Mouse (Mus musculus): ENCODE results near the gene Foxp1. TPM values are rescaled to one million over a fixed set of nuclear protein-coding genes. Genes with fewer than 3 reads are reported as not detected.

Gene Foxp1
- polyA plus RNA-seq, 1 experiment, result 73.4 TPM

DNA sequence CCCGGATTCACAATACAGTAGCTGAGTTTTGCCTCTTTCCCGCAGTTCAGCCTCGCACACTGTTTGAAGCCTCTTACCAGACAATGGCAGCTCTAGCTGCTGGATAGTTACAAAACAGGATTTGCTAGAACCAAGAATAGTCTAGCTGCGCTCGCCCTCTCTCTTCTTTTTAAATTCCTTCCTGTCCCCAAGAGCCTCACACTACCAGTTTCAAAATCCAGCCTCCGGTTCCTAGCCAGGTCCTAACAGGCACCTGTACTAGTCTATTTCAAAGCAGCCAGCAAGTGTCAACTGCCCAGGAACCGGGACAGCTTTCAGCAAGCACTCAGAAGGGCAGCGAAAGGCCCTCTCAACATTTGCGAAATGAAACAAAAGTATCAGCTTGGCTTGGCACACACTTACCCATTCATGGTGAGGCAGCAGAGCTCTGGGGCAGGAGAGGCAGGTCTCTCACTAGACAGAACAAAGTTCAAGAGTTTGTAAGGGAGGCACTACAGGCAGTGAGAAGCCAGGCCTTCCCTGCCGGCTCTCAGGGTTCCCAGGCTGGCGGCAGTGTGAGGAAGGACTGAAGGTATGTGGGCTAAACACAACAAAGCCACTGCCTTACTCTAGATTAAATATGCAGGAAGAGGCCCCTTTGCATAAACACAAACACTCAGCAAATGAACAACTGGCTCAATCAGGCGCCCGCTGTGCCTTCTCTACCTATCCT, 256.4 kb downstream of the Foxp1 start:
- Histone ChIP-seq H3K4me1 (ENCODE audit: control insufficient read depth, insufficient read depth, low read length) (peaks cover 12% of the 10 kb centered on the region), H3K4me3 (ENCODE audit: insufficient read depth, low read length) (no peak overlapping the region), H3K27ac (ENCODE audit: insufficient read depth, low read depth, low read length) (no peak overlapping the region)
- TF ChIP-seq CTCF (IDR thresholded peaks at IDR 0.05; ENCODE audit: low read depth, low read length) (no peak), POLR2A (IDR thresholded peaks at IDR 0.05; ENCODE audit: borderline replicate concordance, low read depth, low read length) (no peak)

DNA sequence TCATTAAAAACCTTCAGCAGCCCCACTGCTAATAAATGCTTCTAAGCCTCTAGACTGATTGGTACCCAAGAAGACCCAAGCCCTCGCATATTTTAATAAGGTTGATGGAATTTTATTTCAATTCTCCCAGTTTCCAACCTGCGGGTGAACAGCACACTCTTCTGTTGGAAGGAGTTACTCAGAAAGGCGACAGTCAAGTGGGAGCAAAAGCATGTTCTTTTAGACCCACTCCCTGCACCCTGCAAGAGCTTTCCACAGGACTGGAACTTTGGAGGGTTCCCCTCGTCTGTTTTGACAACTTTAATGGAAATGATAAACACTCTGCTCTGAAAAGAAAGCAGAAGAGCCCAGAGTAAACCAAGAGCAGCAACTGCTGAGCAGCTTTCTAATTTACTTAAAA, 257.3 kb downstream of the Foxp1 start:
- Histone ChIP-seq H3K4me1 (ENCODE audit: control insufficient read depth, insufficient read depth, low read length) (peaks cover 14% of the 10 kb centered on the region), H3K4me3 (ENCODE audit: insufficient read depth, low read length) (no peak overlapping the region), H3K27ac (ENCODE audit: insufficient read depth, low read depth, low read length) (no peak overlapping the region)
- no peak for TF ChIP-seq POLR2A (IDR thresholded peaks at IDR 0.05; ENCODE audit: borderline replicate concordance, low read depth, low read length)
- TF ChIP-seq CTCF (IDR thresholded peaks at IDR 0.05; ENCODE audit: low read depth, low read length), result no peak

DNA sequence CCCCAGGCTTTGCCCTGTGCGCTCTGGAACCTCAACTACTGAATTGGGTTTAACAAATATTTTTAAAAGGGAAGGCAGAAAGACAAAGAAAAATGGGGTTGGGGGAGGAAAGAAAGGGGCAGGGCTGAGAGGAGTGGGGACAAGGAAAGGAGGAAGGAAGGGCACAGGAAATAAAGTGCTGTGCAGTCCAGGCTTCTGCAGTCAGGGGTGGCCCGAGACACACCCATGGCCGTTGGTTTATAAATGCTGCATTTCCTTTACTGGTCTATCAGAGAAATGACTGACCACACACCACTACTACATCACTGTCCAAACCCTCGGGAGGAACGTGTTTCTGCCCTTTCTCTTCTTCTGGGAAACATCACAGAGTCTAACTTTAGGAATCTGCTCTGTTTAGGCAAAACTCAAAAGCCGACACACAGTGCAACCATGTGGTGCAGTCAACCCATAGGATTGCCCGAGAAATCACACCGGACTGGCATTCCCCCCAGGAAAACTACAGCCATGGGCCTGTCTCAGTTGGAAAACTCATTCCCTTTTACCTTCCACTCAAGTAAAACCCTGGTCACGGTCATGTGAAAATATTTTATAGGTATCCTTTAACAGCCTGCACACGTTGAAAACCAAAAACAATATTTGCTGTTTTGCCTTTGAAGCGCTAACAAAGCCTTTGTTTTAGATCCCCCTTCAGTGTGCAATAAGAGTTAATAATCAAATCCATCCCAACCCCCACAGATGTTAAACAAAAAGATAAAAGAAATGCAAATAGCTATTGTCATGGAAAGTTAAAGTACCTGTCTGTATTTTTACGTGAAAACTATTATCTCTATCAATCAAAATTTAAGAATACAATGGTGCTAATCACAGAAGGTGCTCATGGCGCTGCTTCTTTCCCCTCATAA, 258.1 kb downstream of the Foxp1 start:
- no peak overlapping the region for H3K4me3 ChIP-seq (ENCODE audit: insufficient read depth, low read length)
- H3K4me1 ChIP-seq (ENCODE audit: control insufficient read depth, insufficient read depth, low read length), result peaks cover 14% of the 10 kb centered on the region
- no peak for TF ChIP-seq POLR2A (IDR thresholded peaks at IDR 0.05; ENCODE audit: borderline replicate concordance, low read depth, low read length)
- TF ChIP-seq CTCF (IDR thresholded peaks at IDR 0.05; ENCODE audit: low read depth, low read length), result no peak
- no peak overlapping the region for H3K27ac ChIP-seq (ENCODE audit: insufficient read depth, low read depth, low read length)

DNA sequence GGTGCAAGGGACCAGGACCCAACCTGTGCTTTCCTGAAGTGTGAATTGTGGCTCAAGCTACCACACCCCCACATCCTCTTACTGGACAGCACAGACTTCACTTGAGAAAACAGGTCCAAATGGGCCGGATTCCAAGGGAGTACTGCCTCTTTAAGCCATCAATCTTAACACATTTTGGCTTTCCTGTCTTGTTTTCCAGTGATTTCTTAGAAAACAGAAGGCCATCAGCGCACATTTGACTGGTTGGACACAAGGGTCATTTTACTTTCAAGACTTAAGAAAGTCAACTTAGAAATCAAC, 258.7 kb downstream of the Foxp1 start:
- no peak overlapping the region for H3K4me3 ChIP-seq (ENCODE audit: insufficient read depth, low read length)
- H3K27ac ChIP-seq (ENCODE audit: insufficient read depth, low read depth, low read length), result no peak overlapping the region
- TF ChIP-seq POLR2A (IDR thresholded peaks at IDR 0.05; ENCODE audit: borderline replicate concordance, low read depth, low read length) (no peak), CTCF (IDR thresholded peaks at IDR 0.05; ENCODE audit: low read depth, low read length) (no peak)
- H3K4me1 ChIP-seq (ENCODE audit: control insufficient read depth, insufficient read depth, low read length), result peaks cover 14% of the 10 kb centered on the region

DNA sequence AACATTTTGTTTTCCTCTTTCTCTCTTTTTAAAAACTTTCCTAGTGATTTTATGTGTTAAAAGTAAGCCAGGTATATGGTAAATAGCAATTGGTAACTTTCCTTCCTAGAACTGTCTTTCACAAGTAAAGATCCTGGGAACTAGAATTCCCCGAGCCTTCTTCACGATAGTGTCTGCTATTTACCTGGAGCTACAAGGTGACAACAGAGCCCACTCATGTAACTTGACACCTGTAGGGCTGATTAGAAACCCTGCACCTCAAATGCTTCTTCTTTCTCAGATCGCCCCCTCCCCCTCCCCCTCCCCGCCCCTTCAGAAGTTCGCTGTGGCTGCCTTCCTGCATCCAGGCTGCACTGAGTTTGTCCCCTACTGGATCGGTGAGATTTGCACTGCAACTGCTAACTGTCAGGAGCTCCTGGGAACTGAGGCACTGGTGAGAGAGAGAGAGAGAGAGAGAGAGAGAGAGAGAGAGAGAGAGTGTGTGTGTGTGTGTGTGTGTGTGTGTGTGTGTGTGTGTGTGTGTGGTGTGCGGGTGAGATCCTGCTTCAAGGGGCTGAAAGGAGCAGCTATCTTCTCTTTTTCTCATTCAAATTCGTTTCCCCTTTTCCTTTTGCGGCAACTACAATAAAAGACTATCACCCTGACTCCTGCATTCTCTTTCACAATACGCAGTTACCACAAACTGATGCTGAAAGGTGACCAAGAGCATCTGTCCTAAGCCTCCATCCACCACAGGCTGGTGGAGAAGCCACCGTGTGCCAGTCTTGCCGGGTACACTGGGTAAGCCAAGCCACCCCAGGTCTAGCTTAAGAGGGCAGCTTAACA, 259.2 kb downstream of the Foxp1 start:
- Histone ChIP-seq H3K4me3 (ENCODE audit: insufficient read depth, low read length) (no peak overlapping the region), H3K27ac (ENCODE audit: insufficient read depth, low read depth, low read length) (no peak overlapping the region), H3K4me1 (ENCODE audit: control insufficient read depth, insufficient read depth, low read length) (peaks cover 14% of the 10 kb centered on the region)
- TF ChIP-seq POLR2A (IDR thresholded peaks at IDR 0.05; ENCODE audit: borderline replicate concordance, low read depth, low read length) (no peak), CTCF (IDR thresholded peaks at IDR 0.05; ENCODE audit: low read depth, low read length) (no peak)

DNA sequence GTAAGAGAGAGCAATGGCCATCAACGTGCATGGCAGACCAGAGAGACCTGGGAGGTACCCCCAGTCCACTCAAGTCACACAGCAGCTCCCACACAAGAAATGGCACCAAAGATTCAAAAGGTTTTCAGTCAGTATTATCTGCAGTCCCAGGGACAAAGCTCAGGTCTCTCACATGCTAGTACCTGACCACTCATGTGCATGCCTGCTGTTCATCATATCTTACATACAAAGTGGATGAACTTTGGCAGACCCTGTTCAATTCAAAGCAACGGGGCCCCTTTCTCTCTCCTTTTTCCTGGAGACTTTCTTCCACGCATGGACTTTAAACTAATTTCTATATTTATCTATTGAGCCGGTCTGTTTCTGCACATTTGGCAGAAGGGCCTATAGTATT, 260.8 kb downstream of the Foxp1 start:
- no peak overlapping the region for H3K27ac ChIP-seq (ENCODE audit: insufficient read depth, low read depth, low read length)

DNA sequence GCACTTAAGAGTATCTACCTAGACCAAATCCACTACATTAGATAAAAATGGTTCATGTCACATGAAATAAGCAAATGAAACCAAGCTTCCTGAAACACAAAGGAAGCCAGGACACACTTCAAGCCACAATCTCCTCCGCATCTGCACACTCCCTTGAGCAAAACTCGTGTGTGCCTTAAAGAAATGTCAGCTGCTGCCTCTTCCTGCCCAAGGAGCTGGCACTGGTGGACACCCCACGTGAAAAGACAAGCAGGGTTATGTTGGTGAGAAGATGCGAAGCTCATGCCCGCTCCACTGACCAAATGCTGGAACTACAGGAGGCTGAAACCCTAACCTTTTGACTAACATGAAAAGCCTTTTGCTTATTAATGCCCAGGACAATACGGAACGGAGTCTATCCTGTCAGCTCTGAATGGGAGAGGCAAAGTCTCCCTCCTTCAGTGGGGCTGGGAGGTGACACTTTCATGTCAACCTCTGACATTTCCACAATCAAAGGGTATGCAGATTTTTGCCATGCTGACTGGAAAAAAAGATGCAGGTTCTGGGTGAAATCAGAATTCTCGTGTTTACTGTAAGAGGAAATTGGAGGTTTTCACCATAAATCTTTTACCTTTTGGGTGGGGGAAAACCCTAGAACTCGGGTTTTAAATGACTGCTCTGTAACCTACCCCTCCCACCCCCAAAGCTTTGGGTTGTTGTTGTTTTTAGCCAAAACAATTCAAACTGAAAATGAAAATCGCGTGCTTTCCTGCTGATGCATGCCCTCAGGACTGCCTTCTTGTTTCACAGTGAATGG, 261.4 kb downstream of the Foxp1 start:
- TF ChIP-seq POLR2A (IDR thresholded peaks at IDR 0.05; ENCODE audit: borderline replicate concordance, low read depth, low read length) (no peak), CTCF (IDR thresholded peaks at IDR 0.05; ENCODE audit: low read depth, low read length) (no peak)
- no peak overlapping the region for H3K27ac ChIP-seq (ENCODE audit: insufficient read depth, low read depth, low read length)
- H3K4me1 ChIP-seq (ENCODE audit: control insufficient read depth, insufficient read depth, low read length), result peaks cover 14% of the 10 kb centered on the region
- no peak overlapping the region for H3K4me3 ChIP-seq (ENCODE audit: insufficient read depth, low read length)

More for the DNA sequence above, 260.8 kb downstream of the Foxp1 start:
- TF ChIP-seq POLR2A (IDR thresholded peaks at IDR 0.05; ENCODE audit: borderline replicate concordance, low read depth, low read length), result no peak
- TF ChIP-seq CTCF (IDR thresholded peaks at IDR 0.05; ENCODE audit: low read depth, low read length), result no peak
- no peak overlapping the region for H3K4me3 ChIP-seq (ENCODE audit: insufficient read depth, low read length)
- peaks cover 14% of the 10 kb centered on the region for H3K4me1 ChIP-seq (ENCODE audit: control insufficient read depth, insufficient read depth, low read length)

DNA sequence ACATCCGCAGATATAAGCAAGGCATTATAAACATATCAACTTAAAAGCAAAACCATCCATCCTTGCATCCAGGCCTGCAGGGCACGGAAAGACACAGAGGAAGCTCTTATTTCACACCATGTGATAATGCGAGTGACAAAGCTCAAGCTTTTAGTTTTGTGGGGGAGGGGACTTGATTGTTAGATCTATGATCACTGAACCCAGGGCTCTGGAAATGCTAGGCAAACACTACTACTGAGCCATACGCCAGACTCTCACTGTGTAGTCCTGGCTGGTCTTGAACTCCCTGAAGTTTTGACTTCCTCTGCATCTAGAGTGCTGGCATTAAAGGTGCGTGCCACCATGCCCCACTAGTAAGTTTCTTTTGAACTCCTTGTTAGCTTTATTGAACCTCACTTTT, 264.2 kb downstream of the Foxp1 start:
- Histone ChIP-seq H3K4me1 (ENCODE audit: control insufficient read depth, insufficient read depth, low read length) (0 out of 2 replicates have a peak, but pooled peaks cover 3% of the 10 kb centered on the region), H3K4me3 (ENCODE audit: insufficient read depth, low read length) (no peak overlapping the region), H3K27ac (ENCODE audit: insufficient read depth, low read depth, low read length) (no peak overlapping the region)
- no peak for TF ChIP-seq POLR2A (IDR thresholded peaks at IDR 0.05; ENCODE audit: borderline replicate concordance, low read depth, low read length)
- TF ChIP-seq CTCF (IDR thresholded peaks at IDR 0.05; ENCODE audit: low read depth, low read length), result no peak

DNA sequence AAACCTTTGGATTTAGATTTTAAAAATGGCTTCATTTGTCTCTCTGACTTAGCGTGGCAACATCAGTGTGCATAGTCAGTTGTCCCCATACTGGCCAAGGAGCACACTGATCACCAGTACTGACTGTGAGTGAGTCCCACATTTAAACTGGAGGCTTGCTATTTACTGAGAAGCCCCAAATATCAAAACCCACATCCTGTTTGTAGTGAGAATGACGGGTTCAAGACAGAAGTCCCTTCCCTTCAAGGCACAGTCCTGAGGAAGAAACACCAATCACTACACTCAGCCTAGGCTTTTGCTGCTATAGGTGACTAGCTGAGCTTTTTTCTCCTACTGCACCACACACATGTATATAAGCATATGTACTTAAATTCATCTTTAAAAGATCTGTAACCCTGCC, 264.8 kb downstream of the Foxp1 start:
- Histone ChIP-seq H3K4me3 (ENCODE audit: insufficient read depth, low read length) (no peak overlapping the region), H3K4me1 (ENCODE audit: control insufficient read depth, insufficient read depth, low read length) (peaks cover 5% of the 10 kb centered on the region), H3K27ac (ENCODE audit: insufficient read depth, low read depth, low read length) (no peak overlapping the region)
- no peak for TF ChIP-seq POLR2A (IDR thresholded peaks at IDR 0.05; ENCODE audit: borderline replicate concordance, low read depth, low read length)
